Mouse (Mus musculus) adrenal gland, adult 18-20 months (tissue): ENCODE data around the gene Szrd1. TPM values are rescaled to one million over a fixed set of nuclear protein-coding genes. Genes with fewer than 3 reads are reported as not detected.

Experiments used
- DNase-seq, 2 experiments: peaks; one replicate each; pipeline ENCODE4 v3.0.0; 2021 to 2022; ENCODE audit warnings: low spot score in 2 of 2
- total RNA-seq, 2 experiments: library from RNA; stranded (reverse); gene quantifications; 1 replicate in 1 of 2; 2 replicates in 1 of 2; pipeline ENCODE4 v1.2.3; 2021

Gene Szrd1
- total RNA-seq, 2 experiments from 2014 or later, result 109 to 127 TPM

- DNase-seq, result no peak
Observed at GRCm38 (mm10) chr4:141072502-141072901, 67.1 kb downstream of the Szrd1 start.

- DNase-seq, result peak in 1 of 2 experiments; percentile 33
Observed at GRCm38 (mm10) chr4:141069731-141070130, 69.8 kb downstream of the Szrd1 start.

GRCm38 (mm10) chr4:141068655-141069054 is 70.9 kb downstream of the Szrd1 start:
- no peak for DNase-seq

- DNase-seq, result no peak
Observed at GRCm38 (mm10) chr4:141067516-141068046, 72.0 kb downstream of the Szrd1 start.

GRCm38 (mm10) chr4:141066709-141067515 is 72.7 kb downstream of the Szrd1 start:
- no peak for DNase-seq

- peak; percentile 68 to 78 for DNase-seq
Observed at GRCm38 (mm10) chr4:141065123-141065522, 74.5 kb downstream of the Szrd1 start.

- no peak for DNase-seq
Observed at GRCm38 (mm10) chr4:141064104-141064659, 75.4 kb downstream of the Szrd1 start.

Other genes starting within 250 kb of the Szrd1 start
- 1 to 10 TPM; 1.4 to 4.9 TPM for gene Padi2, start 233.4 kb downstream of the Szrd1 start, total RNA-seq
- gene Sdhb, start 178.6 kb downstream of the Szrd1 start, total RNA-seq, result 100 to 1,000 TPM; 457 to 601 TPM
- gene Atp13a2, start 152.9 kb downstream of the Szrd1 start, total RNA-seq, result 10 to 100 TPM; 30.2 to 31.0 TPM
- 1 to 10 TPM; 6.4 to 6.6 TPM for gene Mfap2, start 129.4 kb downstream of the Szrd1 start, total RNA-seq
- gene Crocc, start 79.2 kb downstream of the Szrd1 start, total RNA-seq, result 1 to 10 TPM; 6.4 to 6.9 TPM
- gene Necap2, start 61.4 kb downstream of the Szrd1 start, total RNA-seq, result 10 to 100 TPM; 59.3 to 61.1 TPM
- not detected for gene Spata21, start 51.4 kb downstream of the Szrd1 start, total RNA-seq
- 10 to 100 TPM; 21.1 to 23.1 TPM for gene Fbxo42, start 8.1 kb upstream of the Szrd1 start, total RNA-seq
- gene Rsg1, start 74.2 kb upstream of the Szrd1 start, total RNA-seq, result 1 to 10 TPM in 1 of 2 experiments, under 1 TPM in 1; 0.93 to 1.4 TPM
- gene Arhgef19, start 99.7 kb upstream of the Szrd1 start, total RNA-seq, result 10 to 100 TPM; 47.6 to 51.9 TPM
- gene Epha2, start 161.5 kb upstream of the Szrd1 start, total RNA-seq, result 10 to 100 TPM; 12.0 to 18.1 TPM
- gene Fam131c, start 228.4 kb upstream of the Szrd1 start, total RNA-seq, result 1 to 10 TPM; 1.3 to 2.4 TPM